Mouse (Mus musculus) intestine, embryonic 14.5 days (tissue): ENCODE measurements around the gene Trp53. TPM values are rescaled to one million over a fixed set of nuclear protein-coding genes. Genes with fewer than 3 reads are reported as not detected.
"Not testable (repeated sequence)": the region's sequence is repeated elsewhere in the genome, so short reads cannot be mapped to it uniquely, and the experiment has no call there.

Experiments
- ATAC-seq: fragments of 200-750 bp; cut with Nextera tagmentation; replicated peaks from 2 replicates; pipeline ENCODE4 v1.8.0; 2017; ENCODE audit warnings: low read depth, moderate number of reproducible peaks, moderate TSS enrichment, moderate library complexity; ENCODE audit not compliant: low FRiP score, low TSS enrichment
- DNase-seq: peaks from one replicate; pipeline ENCODE4 v3.0.0-alpha.2; 2018; ENCODE audit warnings: low spot score
- H3K27ac ChIP-seq: fragments of 300-500 bp; sonication (generic); 2 replicates; pipeline ENCODE4 v1.5.1; 2014; ENCODE audit warnings: low read depth, mild to moderate bottlenecking, control low read depth
- H3K27me3 ChIP-seq: fragments of 300-500 bp; sonication (generic); replicated peaks from 2 replicates; pipeline ENCODE4 v1.6.1; 2014; ENCODE audit warnings: low read length, control low read depth; ENCODE audit not compliant: control insufficient read depth, insufficient read depth
- H3K36me3 ChIP-seq: fragments of 300-500 bp; sonication (generic); 2 replicates; pipeline ENCODE4 v1.6.1; 2014; ENCODE audit warnings: low read length, control low read depth; ENCODE audit not compliant: control insufficient read depth, insufficient read depth
- H3K4me1 ChIP-seq: fragments of 300-500 bp; sonication (generic); replicated peaks from 2 replicates; pipeline ENCODE4 v1.6.1; 2014; ENCODE audit warnings: low read length, control low read depth, mixed read lengths; ENCODE audit not compliant: control insufficient read depth, insufficient read depth
- H3K4me2 ChIP-seq: fragments of 300-500 bp; sonication (generic); 2 replicates; pipeline ENCODE4 v1.6.1; 2014; ENCODE audit warnings: low read length
- H3K4me3 ChIP-seq: fragments of 300-500 bp; sonication (generic); 2 replicates; pipeline ENCODE4 v1.5.1; 2014; ENCODE audit warnings: low read depth, low read length, control low read depth, mixed read lengths
- H3K9ac ChIP-seq: fragments of 300-500 bp; sonication (generic); 2 replicates; pipeline ENCODE4 v1.6.1; 2014; ENCODE audit warnings: mild to moderate bottlenecking, low read length
- H3K9me3 ChIP-seq: fragments of 300-500 bp; sonication (generic); 2 replicates; pipeline ENCODE4 v1.6.1; 2016; ENCODE audit warnings: low read length, control low read depth; ENCODE audit not compliant: control insufficient read depth
- WGBS: fragments of 180-500 bp; shearing (Covaris S2); extraction: QIAGEN DNeasy Blood & Tissue Kit; methylation state at CpG from one replicate; pipeline ENCODE4 v1.1.7; 2014; 5-methylcytosine and 5-hydroxymethylcytosine counted together
- polyA plus RNA-seq: library from polyadenylated mRNA; unstranded; fragments of >200 nt; fragmentation: Nextera tagmentation; extraction: Ambion mirVana; gene quantifications from 2 replicates; pipeline ENCODE4 v1.2.1, GENCODE M21; 2014

The Trp53 gene
- 176 and 192 TPM in 2 replicates for polyA plus RNA-seq

- ATAC-seq: peak; percentile 59
- 0% methylated on average over 13 of the region's 13 CpGs for WGBS
- Histone ChIP-seq H3K9ac (peak within 1 kb of the TSS; percentile 92), H3K36me3 (peaks cover 12% of the 10 kb centered on the region; the same call in 1 of the 2 replicates), H3K4me3 (peak within 1 kb of the TSS; percentile 78), H3K27ac (peak within 1 kb of the TSS; percentile 96), H3K4me2 (peak within 1 kb of the TSS; percentile 84), H3K4me1 (peaks cover 21% of the 10 kb centered on the region), H3K9me3 (no peaks in the 10 kb centered on the region), H3K27me3 (no peaks in the 10 kb centered on the region)
- DNase-seq: peak; percentile 88
These were observed at the start of gene Trp53, which contains the start of gene Wrap53 for GRCm38 (mm10) chr11:69580091-69580514. Gene Trp53, plus strand, starts transcription at chr11:69580359. Gene Wrap53, minus strand, starts transcription at chr11:69580255.

DNA sequence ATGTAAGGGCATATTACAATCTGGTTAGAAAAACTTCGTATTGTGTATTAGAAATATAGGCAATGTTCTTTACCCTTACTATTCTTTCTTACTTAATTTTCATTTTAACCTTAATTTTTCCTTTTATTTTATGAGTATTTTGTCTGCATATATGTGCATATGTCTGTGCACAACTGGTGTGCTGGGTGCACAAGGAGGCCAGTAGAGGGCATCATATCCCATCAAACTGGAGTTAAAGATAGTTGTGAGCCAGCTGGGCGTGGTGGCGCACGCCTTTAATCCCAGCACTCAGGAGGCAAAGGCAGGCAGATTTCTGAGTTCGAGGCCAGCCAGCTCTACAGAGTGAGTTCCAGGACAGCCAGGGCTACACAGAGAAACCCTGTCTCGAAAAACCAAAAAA, 49.4 kb upstream of the Trp53 start:
- H3K27ac ChIP-seq, H3K27me3 ChIP-seq, DNase-seq, H3K9me3 ChIP-seq, H3K4me2 ChIP-seq, H3K9ac ChIP-seq, H3K4me3 ChIP-seq, H3K4me1 ChIP-seq, H3K36me3 ChIP-seq, ATAC-seq: not testable (repeated sequence)
- 90% methylated on average over 6 of the region's 6 CpGs for WGBS

DNA sequence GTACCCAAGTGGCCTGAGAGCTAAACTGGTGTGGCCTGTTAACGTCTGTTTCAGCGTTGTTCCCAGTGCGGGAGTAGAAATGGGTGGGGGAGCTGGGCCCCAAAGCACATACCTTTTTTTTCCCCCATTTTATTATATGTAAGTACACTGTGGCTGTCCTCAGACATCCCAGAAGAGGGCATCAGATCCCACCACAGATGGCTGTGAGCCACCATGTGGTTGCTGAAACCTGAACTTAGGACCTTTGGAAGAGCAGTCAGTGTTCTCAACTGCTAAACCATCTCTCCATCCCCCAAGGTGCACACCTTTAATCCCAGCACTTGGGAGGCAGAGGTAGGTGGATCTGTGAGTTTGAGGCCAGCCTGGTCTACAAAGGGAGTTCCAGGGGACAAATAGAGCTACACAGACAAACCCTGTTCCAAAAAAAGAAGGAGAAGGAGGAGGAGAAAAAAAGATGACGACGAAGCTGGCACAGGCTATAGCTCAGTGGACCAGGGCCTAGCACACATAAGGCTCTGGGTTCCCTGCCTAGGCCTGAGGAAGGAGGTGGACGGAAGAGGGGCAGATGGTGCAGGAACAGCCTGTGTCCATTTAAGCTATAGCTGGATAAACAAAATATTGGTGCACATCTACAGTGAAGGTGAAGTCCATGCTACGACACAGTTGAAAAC, 47.5 kb upstream of the Trp53 start:
- Histone ChIP-seq H3K36me3 (no peaks in the 10 kb centered on the region), H3K9me3 (no peaks in the 10 kb centered on the region), H3K4me2 (no peak overlapping the region), H3K9ac (no peak overlapping the region), H3K27me3 (no peaks in the 10 kb centered on the region), H3K27ac (no peak overlapping the region), H3K4me3 (no peak overlapping the region), H3K4me1 (peaks cover 2% of the 10 kb centered on the region; the same call in 1 of the 2 replicates)
- no peak for DNase-seq
- no peak for ATAC-seq
- 68% methylated on average over 7 of the region's 7 CpGs for WGBS

- no peak for ATAC-seq
- no peak overlapping the region for H3K27ac ChIP-seq
- no peak overlapping the region for H3K4me3 ChIP-seq
- H3K4me2 ChIP-seq: no peak overlapping the region
- no peaks in the 10 kb centered on the region for H3K4me1 ChIP-seq
- no peaks in the 10 kb centered on the region for H3K36me3 ChIP-seq
- no peaks in the 10 kb centered on the region for H3K27me3 ChIP-seq
- 72% methylated on average over 1 of the region's 1 CpGs for WGBS
- H3K9ac ChIP-seq: no peak overlapping the region
- H3K9me3 ChIP-seq: no peaks in the 10 kb centered on the region
- DNase-seq: no peak
These were observed 45.2 kb upstream of the Trp53 start for GRCm38 (mm10) chr11:69534990-69535389.

GRCm38 (mm10) chr11:69540700-69541099, 39.5 kb upstream of the Trp53 start:
- no peak overlapping the region for H3K27ac ChIP-seq
- H3K4me3 ChIP-seq: no peak overlapping the region
- no peaks in the 10 kb centered on the region for H3K27me3 ChIP-seq
- H3K9me3 ChIP-seq: no peaks in the 10 kb centered on the region
- DNase-seq: no peak
- WGBS: 87% methylated on average over 2 of the region's 2 CpGs
- H3K4me2 ChIP-seq: no peak overlapping the region
- H3K4me1 ChIP-seq: 0 out of 2 replicates have a peak, but pooled peaks cover under 1% of the 10 kb centered on the region
- no peak overlapping the region for H3K9ac ChIP-seq
- ATAC-seq: no peak
- H3K36me3 ChIP-seq: no peaks in the 10 kb centered on the region

- H3K4me3 ChIP-seq, H3K27me3 ChIP-seq, ATAC-seq, DNase-seq, H3K36me3 ChIP-seq, H3K9ac ChIP-seq, H3K4me2 ChIP-seq, H3K9me3 ChIP-seq, H3K27ac ChIP-seq, H3K4me1 ChIP-seq: not testable (repeated sequence)
- 85% methylated on average over 1 of the region's 3 CpGs for WGBS
These were observed 38.4 kb upstream of the Trp53 start for GRCm38 (mm10) chr11:69541741-69542140.

GRCm38 (mm10) chr11:69543598-69543997, 36.6 kb upstream of the Trp53 start:
- Histone ChIP-seq H3K4me1 (peaks cover 15% of the 10 kb centered on the region; the same call in 1 of the 2 replicates), H3K4me2 (no peak overlapping the region), H3K27ac (no peak overlapping the region), H3K4me3 (no peak overlapping the region), H3K36me3 (no peaks in the 10 kb centered on the region), H3K9ac (no peak overlapping the region), H3K27me3 (no peaks in the 10 kb centered on the region), H3K9me3 (no peaks in the 10 kb centered on the region)
- WGBS: 46% methylated on average over 3 of the region's 3 CpGs
- DNase-seq: no peak
- no peak for ATAC-seq

GRCm38 (mm10) chr11:69545957-69546356, 34.2 kb upstream of the Trp53 start:
- WGBS: 12% methylated on average over 7 of the region's 7 CpGs
- ATAC-seq: peak; percentile 33; the same call in 1 of the 2 replicates

More at GRCm38 (mm10) chr11:69545957-69546356, 34.2 kb upstream of the Trp53 start:
- Histone ChIP-seq H3K4me2 (peak overlapping the region; percentile 96), H3K4me1 (peaks cover 15% of the 10 kb centered on the region; the same call in 1 of the 2 replicates), H3K9me3 (no peaks in the 10 kb centered on the region), H3K27me3 (no peaks in the 10 kb centered on the region), H3K9ac (peak overlapping the region; percentile 66), H3K27ac (peak overlapping the region; percentile 91), H3K4me3 (peak overlapping the region; percentile 53), H3K36me3 (no peaks in the 10 kb centered on the region)
- no peak for DNase-seq
